Mouse (Mus musculus): ENCODE measurements around the gene Cxcr4. TPM values are rescaled to one million over a fixed set of nuclear protein-coding genes. Genes with fewer than 3 reads are reported as not detected.

Gene Cxcr4
- polyA plus RNA-seq (2017; shearing (Covaris generic)), result 10 to 100 TPM; 16.1 to 38.3 TPM

GRCm38 (mm10) chr1:128592211-128592741 is at the start of gene Cxcr4:
Gene Cxcr4, minus strand, starts transcription at chr1:128592293.

Other genes starting within 250 kb of the Cxcr4 start
- 100 to 1,000 TPM; 135 to 172 TPM for gene Mcm6, start 232.6 kb downstream of the Cxcr4 start, polyA plus RNA-seq (2017; shearing (Covaris generic))
- gene Dars, start 174.9 kb downstream of the Cxcr4 start, polyA plus RNA-seq (2017; shearing (Covaris generic)), result 100 to 1,000 TPM; 171 to 179 TPM